15 mouse cellular contexts compared by ENCODE assay signal in genomic region chr2:169695025-169695424, GRCm38 (mm10).
DNase-seq lines count a peak whose midpoint lies in the region; ATAC-seq lines count a peak whose summit lies in the region.
"Had no signal": no experiment of that assay in that cellular context is flagged by ENCODE, and none has a peak within 500 bp of the region (broad histone marks: within the 10 kb centered on the region; RNA-seq: fewer than 3 reads in every experiment).

No protein-coding gene starts in this region.

- H3K27ac ChIP-seq in liver, embryonic 11.5 days (ENCODE audit: low read depth, low read length), result no peak overlapping the region
- H3K27ac ChIP-seq in stomach, embryonic 15.5 days, result no peak overlapping the region
- no peak overlapping the region for H3K27ac ChIP-seq in forebrain, embryonic 12.5 days
- H3K27ac ChIP-seq: embryonic facial prominence, embryonic 12.5 days; limb, embryonic 15.5 days had no signal

- H3K4me3 ChIP-seq in liver, embryonic 11.5 days (ENCODE audit: low read depth, low read length), result no peak overlapping the region
- H3K4me3 ChIP-seq in stomach, embryonic 15.5 days (replicated peaks), result no peak overlapping the region
- no peak overlapping the region for H3K4me3 ChIP-seq in forebrain, embryonic 12.5 days (replicated peaks)
- H3K4me3 ChIP-seq: embryonic facial prominence, embryonic 12.5 days; limb, embryonic 15.5 days; megakaryocyte, embryonic 14.5 days; myocyte had no signal

- no peaks in the 10 kb centered on the region for H3K36me3 ChIP-seq in liver, embryonic 11.5 days (ENCODE audit: control insufficient read depth, insufficient read depth, low read length)
- no peaks in the 10 kb centered on the region for H3K36me3 ChIP-seq in stomach, embryonic 15.5 days
- no peaks in the 10 kb centered on the region for H3K36me3 ChIP-seq in forebrain, embryonic 12.5 days (replicated peaks)
- H3K36me3 ChIP-seq: embryonic facial prominence, embryonic 12.5 days; limb, embryonic 15.5 days had no signal

- no peak for ATAC-seq in liver, embryonic 11.5 days (replicated peaks; ENCODE audit: low FRiP score)
- peak; percentile 50; the same call in 1 of the 2 replicates for ATAC-seq in stomach, embryonic 15.5 days (ENCODE audit: insufficient read depth, low FRiP score, low read depth)
- no peak for ATAC-seq in monocyte, adult 5-6 weeks (replicated peaks; ENCODE audit: insufficient number of reproducible peaks, low FRiP score, low TSS enrichment, poor library complexity, severe bottlenecking)
- no peak for ATAC-seq in forebrain, embryonic 12.5 days (ENCODE audit: low FRiP score)

- no peak overlapping the region for H3K9ac ChIP-seq in liver, embryonic 11.5 days (ENCODE audit: low read depth, low read length)
- H3K9ac ChIP-seq in stomach, embryonic 15.5 days, result no peak overlapping the region
- H3K9ac ChIP-seq in forebrain, embryonic 12.5 days, result no peak overlapping the region
- H3K9ac ChIP-seq: embryonic facial prominence, embryonic 12.5 days; limb, embryonic 15.5 days had no signal

- no peaks in the 10 kb centered on the region for H3K9me3 ChIP-seq in liver, embryonic 11.5 days (ENCODE audit: control insufficient read depth, low read length)
- H3K9me3 ChIP-seq in stomach, embryonic 15.5 days, result no peaks in the 10 kb centered on the region
- H3K9me3 ChIP-seq in forebrain, embryonic 12.5 days, result no peaks in the 10 kb centered on the region
- H3K9me3 ChIP-seq: embryonic facial prominence, embryonic 12.5 days; limb, embryonic 15.5 days had no signal

- no peaks in the 10 kb centered on the region for H3K27me3 ChIP-seq in liver, embryonic 11.5 days (replicated peaks; ENCODE audit: control insufficient read depth, insufficient read depth, low read length)
- H3K27me3 ChIP-seq in stomach, embryonic 15.5 days (replicated peaks), result no peaks in the 10 kb centered on the region
- no peaks in the 10 kb centered on the region for H3K27me3 ChIP-seq in forebrain, embryonic 12.5 days
- H3K27me3 ChIP-seq: embryonic facial prominence, embryonic 12.5 days; limb, embryonic 15.5 days; megakaryocyte, embryonic 14.5 days had no signal

- WGBS in liver, embryonic 11.5 days, result 77% methylated on average over 9 of the region's 9 CpGs
- 59% methylated on average over 9 of the region's 9 CpGs for WGBS in stomach, embryonic 15.5 days
- 58% methylated on average over 9 of the region's 9 CpGs for WGBS in forebrain, embryonic 12.5 days

- H3K4me2 ChIP-seq in liver, embryonic 11.5 days, result no peak overlapping the region
- H3K4me2 ChIP-seq in stomach, embryonic 15.5 days, result no peak overlapping the region
- H3K4me2 ChIP-seq in forebrain, embryonic 12.5 days, result no peak overlapping the region
- H3K4me2 ChIP-seq: embryonic facial prominence, embryonic 12.5 days; limb, embryonic 15.5 days had no signal

- peak; percentile 24 to 29 for DNase-seq in cerebellum, postnatal 10 days
- no peak for DNase-seq in cerebellum, adult 9-10 months
- DNase-seq in liver, result peak; percentile 57
- no peak for DNase-seq in liver, embryonic 11.5 days (ENCODE audit: low spot score)
- no peak for DNase-seq in right cerebral cortex, postnatal 36 days (ENCODE audit: low spot score in 2 of 2)
- DNase-seq: cerebellum, adult 9-11 months; heart, postnatal 4 days; kidney, adult 9 months had no signal

- H3K4me1 ChIP-seq in liver, embryonic 11.5 days (replicated peaks; ENCODE audit: control insufficient read depth, insufficient read depth, low read length), result no peaks in the 10 kb centered on the region; the same call in 1 of the 2 replicates
- H3K4me1 ChIP-seq in stomach, embryonic 15.5 days, result peaks cover 12% of the 10 kb centered on the region
- no peaks in the 10 kb centered on the region; the same call in 1 of the 2 replicates for H3K4me1 ChIP-seq in forebrain, embryonic 12.5 days
- H3K4me1 ChIP-seq: megakaryocyte, embryonic 14.5 days had no signal

Comparison
In these comparisons a context has a peak if more than half of its experiments do, and no peak if none do; other contexts are left out.
1. DNase-seq: peak in cerebellum, postnatal 10 days (2 of 2) and liver (single experiment); none in cerebellum, adult 9-10 months (single experiment), liver, embryonic 11.5 days (single experiment) and right cerebral cortex, postnatal 36 days (0 of 2).